Mouse (Mus musculus): ENCODE measurements around the gene Adh1.
A peak's percentile ranks its signal among the peaks of the same experiment; 100 is the strongest.

Gene Adh1

DNA sequence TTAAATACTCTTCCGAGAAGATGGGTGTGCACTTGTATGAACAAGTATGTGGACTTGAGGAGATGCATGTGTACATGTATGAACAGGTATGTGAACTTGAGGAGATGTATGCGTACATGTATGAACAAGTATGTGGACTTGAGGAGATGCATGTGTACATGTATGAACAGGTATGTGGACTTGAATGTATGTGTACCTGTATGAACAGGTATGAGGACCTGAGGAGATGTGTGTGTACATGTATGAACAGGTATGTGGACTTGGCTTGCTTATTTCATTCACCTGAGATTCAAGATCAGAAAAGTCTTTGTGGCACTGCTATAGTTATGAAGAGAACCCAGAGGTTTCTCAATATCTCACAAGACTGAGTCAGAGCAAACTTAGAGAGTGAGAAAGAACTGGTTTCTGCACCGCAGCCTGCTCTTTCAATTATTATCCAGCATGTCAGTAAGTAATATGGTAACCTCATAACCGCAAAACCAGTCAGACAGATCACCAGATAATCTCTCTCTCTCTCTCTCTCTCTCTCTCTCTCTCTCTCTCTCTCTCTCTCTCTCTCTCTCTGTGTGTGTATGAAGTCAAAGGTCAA is 30.8 kb downstream of the Adh1 start:
- DNase-seq: no peak

DNA sequence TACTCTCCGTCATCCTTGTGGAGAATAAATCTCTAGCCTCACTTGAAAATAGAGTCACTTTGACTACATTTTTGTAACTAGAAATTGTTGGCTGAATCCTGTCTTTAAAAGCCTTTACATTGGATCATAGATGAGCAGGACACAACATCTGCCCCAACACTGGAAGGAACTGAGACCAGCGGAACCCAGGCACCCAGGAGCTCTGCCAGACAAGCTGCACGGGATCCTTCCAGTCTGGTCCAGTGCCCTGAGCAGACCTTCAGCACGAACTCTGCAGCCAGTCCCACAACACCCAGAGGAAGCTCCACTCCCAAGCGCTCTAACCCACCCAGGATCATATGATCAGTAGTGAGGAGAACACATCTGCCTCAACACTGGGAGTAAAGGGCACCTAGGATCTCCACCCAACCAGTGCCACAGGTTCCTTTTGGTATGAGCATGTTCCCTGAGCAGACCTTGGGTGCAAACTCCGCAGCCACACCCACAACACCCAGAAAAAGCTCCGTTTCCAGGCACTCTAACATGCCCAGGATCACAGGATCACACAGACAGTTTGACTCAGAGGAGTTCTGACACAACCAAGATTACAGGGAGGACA is 32.6 kb downstream of the Adh1 start:
- no peak for DNase-seq

DNA sequence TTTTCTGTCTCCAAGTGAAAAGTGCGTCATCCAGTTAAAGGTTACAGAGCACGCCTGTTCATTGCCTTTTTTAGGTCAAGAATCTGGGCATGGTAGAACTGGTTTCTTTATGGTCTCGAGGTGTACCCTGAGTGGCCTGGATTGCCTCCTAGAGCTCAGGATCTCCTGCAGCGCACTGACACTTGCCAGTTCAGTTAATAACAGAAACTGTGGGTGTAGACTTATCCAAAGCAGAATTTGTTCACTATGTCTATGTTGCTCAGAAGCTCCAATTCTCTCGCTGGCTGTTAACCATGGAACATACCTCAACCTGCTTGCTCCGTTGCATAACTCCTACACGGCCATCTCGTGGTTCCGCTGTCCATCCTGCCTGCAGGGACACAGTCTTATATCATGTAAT is 39.3 kb downstream of the Adh1 start:
- no peak for DNase-seq

DNA sequence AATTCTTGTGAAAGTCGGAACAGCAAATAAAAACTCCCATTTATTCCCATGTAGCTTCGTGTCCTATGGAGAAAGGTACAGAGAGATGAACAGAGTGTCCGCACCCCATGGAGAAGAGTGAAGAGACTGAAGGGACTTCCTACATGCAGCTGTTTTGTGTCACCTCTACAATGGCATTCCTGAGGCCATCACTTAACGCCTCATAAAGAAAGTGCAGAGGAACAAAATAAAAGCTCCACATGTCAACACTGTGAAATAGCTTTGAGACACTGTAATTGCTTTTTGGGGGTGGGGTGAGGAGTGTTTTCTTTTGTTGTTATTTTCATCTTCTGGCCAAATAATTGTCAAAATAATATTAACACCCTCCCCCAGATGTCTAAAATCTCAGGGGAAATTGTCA is 41.9 kb downstream of the Adh1 start:
- peak; percentile 44 for DNase-seq

DNA sequence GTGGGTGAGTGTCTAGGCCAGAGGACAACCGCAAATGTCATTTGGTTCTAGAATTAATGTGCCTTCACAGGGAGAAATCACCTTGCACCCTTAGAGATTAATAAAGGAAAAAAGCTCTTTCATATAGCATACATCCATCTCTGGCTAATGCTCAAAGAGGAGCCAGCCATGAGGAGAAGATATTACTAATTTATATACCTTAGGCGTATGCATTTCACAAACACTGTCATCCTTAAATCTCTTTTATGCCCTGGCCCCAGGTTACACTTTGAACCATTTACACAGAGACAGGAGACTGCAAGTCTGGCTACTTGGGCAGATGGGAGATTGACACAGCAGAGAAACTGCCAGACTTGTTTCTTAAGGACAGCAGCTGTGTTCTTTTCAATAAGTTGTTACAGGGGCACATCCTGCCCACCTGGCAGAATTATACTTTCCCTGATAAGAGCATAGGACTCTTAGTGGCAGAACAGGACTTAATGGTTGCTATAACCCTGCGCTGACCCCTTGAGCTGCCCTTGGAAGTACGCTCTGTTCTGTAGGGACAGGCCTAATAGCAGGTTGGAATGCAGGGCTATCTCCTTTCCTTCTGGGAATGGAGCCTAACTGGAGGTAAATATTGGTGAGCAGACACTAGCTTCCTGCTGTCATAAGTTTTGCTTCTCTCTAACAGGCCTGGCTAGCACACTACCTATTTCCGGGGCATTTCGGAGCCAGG is 43.1 kb downstream of the Adh1 start:
- DNase-seq: no peak

DNA sequence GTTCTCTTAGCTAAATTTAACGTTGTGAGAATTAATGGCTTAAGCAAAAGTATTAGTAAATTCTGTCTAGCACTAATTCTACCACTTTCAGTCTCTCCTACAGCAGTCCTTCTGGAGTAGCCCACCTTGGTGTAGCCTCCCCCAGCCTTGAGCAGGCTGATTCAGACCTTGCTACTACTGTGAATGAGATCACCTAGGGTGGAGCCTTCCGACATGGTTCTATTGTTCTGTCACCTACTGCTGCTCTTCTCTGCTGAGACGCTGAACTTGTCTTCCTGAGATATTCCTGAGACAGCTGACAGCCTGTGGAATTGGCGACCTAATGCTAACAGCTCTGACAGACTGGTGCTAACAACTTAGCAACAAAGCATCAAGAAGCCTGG is 43.7 kb downstream of the Adh1 start:
- DNase-seq: no peak

DNA sequence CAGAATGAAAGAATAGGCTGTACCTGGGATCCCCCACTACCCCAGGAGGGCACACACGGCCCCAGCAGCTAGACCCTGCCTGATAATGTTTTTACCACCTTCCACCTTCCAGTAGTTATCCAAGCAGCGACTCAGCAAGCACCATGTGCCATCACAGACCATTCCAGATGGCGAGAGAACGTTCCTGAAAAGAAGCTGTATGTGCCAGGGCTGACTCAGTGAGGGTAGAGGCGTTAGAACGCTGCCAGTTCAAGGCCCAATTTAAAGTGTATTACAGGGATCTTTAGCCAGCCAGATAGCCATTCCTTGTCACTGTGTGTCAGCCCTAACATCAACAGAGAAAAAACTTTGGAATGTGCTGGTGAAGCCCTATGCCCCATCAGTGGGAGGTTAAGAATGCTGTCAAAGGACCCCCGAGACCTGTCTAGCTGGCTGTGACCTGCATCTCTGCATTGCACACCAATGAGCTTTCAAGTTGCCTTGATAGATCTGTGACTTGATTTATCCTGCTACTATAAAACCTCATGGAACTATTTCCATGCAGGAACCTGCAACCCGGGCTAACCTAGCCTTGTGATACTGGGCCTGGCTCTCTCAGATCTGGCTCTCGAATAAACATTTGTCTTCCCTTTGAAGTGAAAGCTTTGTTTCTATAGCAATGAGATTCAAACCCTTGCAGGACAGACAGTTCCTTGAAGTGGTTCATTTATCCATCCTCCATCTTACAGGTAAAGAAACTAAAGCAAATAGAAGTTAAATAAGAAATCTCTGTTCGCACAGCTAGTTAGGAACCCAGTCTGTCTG is 44.9 kb downstream of the Adh1 start:
- no peak for DNase-seq

DNA sequence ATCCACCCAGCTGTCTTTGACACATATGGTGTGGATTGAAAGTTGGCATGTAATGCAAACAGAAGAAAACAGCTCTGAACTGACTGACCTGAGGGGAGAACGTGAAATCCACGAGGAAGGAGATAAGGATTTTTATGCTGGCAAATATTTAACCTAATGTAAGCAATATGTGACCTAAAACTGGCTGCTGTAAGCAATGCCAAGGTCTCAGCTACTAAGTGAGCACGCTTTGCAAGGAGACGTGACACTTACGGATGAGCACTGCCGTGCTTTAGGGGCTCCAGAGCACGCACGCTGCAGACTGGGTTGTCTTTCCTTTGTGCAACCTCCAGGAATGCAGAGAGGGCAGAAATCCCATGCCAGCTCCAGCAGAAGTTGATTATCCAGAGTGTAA is 45.5 kb downstream of the Adh1 start:
- no peak for DNase-seq

DNA sequence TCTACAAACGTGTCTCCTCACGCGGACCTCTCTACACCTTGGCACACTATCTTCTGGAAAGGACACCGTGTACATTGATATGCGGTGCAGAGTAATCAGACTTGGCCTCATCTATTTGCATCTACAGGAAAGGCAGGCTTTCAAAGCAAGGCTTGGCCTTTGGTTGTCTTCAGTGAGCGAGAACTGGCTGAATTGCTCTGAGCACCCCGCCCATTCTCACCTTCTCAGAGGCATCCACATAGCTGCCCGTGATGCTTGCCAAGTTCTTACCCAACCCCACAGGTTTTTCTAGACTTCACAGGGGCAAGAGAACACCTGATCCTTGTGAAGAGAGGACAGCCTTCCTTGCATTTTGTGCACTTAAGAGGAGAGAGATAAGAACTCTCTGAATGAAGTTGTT is 49.1 kb downstream of the Adh1 start:
- no peak for DNase-seq

DNA sequence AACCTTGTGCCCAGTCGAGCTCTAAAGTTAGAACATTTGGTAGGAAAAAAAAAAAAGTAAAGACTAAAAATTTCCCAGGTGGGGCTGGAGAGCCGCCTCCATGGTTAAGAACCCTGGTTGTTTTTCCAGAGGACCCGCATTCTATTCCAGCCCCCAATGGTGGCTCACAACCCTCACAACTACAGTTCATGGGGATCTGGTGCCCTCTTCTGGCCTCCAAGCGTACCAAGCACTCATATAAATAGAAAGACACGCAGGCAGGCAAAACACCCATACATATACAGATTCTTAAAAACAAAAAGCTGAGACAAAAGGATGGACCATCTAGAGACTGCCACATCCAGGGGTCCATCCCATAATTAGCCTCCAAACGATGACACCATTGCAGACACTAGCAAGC is 50.2 kb downstream of the Adh1 start:
- DNase-seq: no peak

DNA sequence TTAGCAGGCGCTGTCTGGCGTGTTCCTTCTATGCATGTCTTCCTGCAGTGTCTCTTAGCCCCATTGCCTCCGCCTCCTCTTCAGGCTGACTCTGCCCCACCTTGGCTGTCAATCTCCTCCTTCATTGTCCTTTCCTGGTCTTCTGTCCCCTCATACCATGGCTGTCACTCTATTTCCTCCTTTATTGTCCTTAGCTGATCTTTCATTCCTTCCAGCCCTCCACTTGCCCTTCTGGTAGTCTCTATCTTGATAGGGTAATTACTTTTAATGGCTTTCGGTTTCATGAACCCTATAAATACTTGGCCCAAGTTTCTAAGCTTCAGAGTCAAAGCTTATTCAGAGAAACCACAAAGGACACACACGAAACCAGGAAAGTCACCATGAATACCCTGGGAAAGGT is 52.2 kb downstream of the Adh1 start, which contains the start of gene Adh6a:
Gene Adh6a (plus strand): TSS at position 322 of the 400 bp plus-strand sequence.
- DNase-seq: no peak

DNA sequence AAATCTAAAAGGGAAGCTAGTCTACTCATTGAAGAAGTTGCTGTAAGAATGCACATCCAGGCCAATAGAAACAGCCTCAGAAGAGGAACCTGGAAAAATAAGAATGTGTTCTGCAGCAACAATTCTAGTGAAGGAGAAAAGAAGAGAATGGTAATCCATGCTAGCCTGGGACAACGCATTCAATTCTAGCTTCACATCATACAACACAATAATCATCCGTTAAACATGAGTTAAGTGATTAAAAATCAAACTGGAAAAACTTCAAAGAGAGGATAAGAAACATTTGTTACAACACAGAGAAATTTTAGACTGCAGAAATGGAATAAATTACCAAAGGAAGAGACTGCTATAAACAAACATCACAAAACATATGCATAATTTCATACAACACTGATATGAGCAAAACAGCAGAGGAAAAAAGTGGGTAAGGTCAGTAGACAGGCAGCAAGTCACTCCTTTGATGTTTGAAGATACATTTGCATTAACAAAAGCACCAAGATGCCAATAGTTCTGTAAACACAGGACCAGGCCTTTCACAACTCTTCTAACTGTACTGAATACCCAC is 56.2 kb downstream of the Adh1 start:
- no peak for DNase-seq

DNA sequence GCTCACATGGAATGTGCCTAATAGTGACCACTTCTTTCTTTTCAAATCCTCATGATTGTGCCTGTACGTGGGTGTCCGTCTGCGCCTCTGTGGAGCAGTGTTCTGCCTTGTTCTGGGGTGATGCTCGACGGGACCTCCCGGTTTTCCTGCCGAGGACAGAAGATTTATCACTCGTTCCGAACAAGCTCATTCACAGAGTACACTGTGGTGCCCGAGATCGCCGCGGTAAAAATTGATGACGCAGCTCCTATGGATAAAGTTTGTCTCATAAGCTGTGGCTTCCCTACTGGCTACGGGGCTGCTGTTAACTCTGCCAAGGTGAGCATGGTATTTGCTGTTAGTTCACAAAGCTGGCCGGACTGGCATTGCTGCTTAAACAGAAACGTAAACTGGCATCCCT is 64.2 kb downstream of the Adh1 start:
- DNase-seq: no peak

DNA sequence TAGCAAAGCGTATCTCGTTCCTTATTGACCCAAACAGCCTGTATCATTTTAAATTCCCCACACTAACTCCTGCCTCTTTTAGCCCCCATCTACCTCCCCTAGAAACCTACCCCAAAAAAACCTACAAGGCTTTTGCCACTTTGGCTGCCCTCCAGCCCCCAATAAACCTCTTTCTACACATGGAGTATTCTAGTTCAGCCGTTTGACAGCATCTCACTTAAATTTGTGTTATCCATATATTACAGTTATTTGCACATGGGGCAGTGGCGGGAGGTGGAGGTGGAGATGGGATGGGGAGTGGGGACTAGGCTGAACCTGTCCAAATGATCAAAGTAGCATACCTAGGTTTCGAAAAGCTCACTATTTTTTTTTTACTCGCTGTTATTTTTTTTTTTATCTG is 64.7 kb downstream of the Adh1 start:
- DNase-seq: no peak

DNA sequence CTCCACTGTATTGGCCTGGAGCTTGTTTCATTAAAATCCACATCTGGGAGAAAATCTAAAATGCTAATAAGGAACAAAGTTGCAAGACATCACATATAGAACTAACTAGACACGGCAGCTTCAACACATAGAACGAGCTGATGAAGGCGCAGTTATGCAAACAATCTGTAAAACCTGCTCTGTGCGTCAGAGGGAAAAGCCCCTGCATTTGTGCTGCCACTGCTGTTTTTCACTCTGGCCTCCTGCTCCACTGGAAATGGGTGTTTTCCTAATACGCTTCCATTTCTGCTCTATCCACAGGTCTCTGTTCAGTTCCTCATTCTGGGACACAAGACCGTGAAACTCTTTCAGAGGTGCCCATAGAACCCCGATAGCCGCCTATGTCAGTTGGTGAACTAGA is 73.1 kb downstream of the Adh1 start:
- DNase-seq: no peak

DNA sequence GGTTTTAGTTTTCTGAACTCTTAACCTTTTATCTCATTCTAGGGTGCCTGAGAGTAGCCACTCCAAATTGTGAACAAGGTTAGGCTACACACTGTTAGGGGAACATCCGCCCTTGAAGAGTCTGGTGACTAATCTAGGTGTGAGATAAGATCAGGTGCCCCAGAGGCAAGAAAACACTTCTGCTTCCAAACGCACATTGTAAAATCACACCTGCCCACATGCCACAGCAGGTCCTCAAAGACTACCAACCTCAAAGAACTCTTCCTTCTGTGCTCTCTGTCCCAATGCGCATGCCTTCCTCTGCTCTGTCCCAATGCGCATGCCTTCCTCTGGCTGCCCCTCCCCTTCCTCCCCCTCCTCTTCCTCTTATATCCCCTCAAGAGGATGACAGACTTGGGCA is 73.5 kb downstream of the Adh1 start:
- DNase-seq: peak; percentile 10

DNA sequence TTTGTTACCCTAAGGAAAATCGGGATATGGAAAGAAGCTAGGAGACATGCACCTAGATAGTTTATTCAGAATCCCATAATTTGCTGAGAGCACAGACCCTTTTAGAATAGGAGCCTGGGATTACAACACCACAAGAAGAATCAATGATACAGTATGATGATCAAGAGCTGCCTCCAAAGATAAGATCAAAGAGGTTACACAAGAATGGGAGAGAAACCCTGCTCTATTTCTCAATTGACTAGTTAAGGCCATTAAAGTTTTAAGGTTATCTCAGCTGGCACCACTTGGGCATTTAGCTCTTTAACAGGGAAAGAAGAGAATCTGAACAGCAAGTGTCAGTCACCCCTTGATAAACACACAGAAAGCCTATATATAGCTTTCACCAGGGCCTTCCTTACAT is 74.8 kb downstream of the Adh1 start:
- DNase-seq: no peak

DNA sequence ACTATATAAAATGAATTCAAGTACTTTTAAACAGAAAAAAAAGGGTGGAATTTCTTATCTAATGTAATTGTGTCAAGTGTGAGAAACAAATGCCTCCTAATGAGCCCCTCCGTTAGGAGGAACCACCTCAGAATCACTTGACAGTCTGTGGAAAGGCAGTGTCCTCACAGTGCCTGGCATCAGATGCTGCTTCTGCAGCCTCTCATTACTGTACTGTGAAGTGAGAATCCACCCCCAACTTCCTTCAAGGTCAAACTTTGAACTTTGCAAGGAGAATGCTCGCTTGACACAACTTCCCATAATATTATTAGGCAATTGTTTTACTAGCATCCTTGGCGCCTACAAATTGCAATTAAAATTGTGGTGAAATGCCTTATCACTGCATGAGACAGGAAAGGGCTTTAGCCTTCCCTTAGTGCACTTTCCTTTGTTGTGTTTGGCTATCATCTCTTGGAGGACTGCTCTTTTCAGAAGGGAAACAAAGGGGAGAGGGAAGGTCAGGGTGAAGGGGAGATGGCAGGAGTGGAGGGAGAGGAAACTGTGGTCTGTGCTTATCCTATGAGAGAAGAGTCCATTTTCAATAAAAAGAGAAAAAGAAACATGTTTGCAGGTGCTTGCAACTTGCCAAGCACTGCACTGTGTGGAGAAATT is 75.4 kb downstream of the Adh1 start:
- no peak for DNase-seq

Data from lung, postnatal 36 days (tissue).